In genomic region chr14:54260196-54260595, GRCm38 (mm10) we compare ENCODE assay signal across 8 mouse cellular contexts. TPM values are rescaled to one million over a fixed set of nuclear protein-coding genes. Genes with fewer than 3 reads are reported as not detected.
A peak's percentile ranks its signal among the peaks of the same experiment; 100 is the strongest.
DNase-seq lines count a peak whose midpoint lies in the region; ATAC-seq and TF ChIP-seq lines count a peak whose summit lies in the region.

No protein-coding gene starts in this region.

- peaks cover 5% of the 10 kb centered on the region; the same call in 1 of the 2 replicates for H3K36me3 ChIP-seq in lung, embryonic 14.5 days (ENCODE audit: insufficient read depth)
- peaks cover 17% of the 10 kb centered on the region; the same call in 1 of the 2 replicates for H3K36me3 ChIP-seq in embryonic facial prominence, embryonic 14.5 days (ENCODE audit: control insufficient read depth, insufficient read depth, low read length)
- 0 out of 2 replicates have a peak, but pooled peaks cover 3% of the 10 kb centered on the region for H3K36me3 ChIP-seq in intestine, embryonic 16.5 days (ENCODE audit: control insufficient read depth, insufficient read depth, low read length)
- H3K36me3 ChIP-seq in neural tube, embryonic 15.5 days: peaks cover 16% of the 10 kb centered on the region

- ATAC-seq in lung, embryonic 14.5 days (ENCODE audit: insufficient read depth): no peak
- no peak for ATAC-seq in embryonic facial prominence, embryonic 14.5 days (ENCODE audit: low read depth)
- ATAC-seq in intestine, embryonic 16.5 days: no peak
- no peak for ATAC-seq in neural tube, embryonic 15.5 days (ENCODE audit: low FRiP score)

- no peak for TF ChIP-seq CTCF in lung, embryonic 14.5 days (IDR thresholded peaks at IDR 0.05; ENCODE audit: low read depth)

- no peak overlapping the region for H3K27ac ChIP-seq in lung, embryonic 14.5 days (ENCODE audit: low read depth)
- H3K27ac ChIP-seq in embryonic facial prominence, embryonic 14.5 days (replicated peaks; ENCODE audit: low read depth, low read length): no peak overlapping the region
- no peak overlapping the region for H3K27ac ChIP-seq in intestine, embryonic 16.5 days (ENCODE audit: low read length)
- no peak overlapping the region for H3K27ac ChIP-seq in neural tube, embryonic 15.5 days (replicated peaks)

- H3K9ac ChIP-seq in lung, embryonic 14.5 days: no peak overlapping the region
- peak overlapping the region; percentile 71; the same call in 1 of the 2 replicates for H3K9ac ChIP-seq in embryonic facial prominence, embryonic 14.5 days (ENCODE audit: low read depth, low read length)
- H3K9ac ChIP-seq in intestine, embryonic 16.5 days (ENCODE audit: low read depth, low read length): no peak overlapping the region
- no peak overlapping the region for H3K9ac ChIP-seq in neural tube, embryonic 15.5 days (replicated peaks)

- no peaks in the 10 kb centered on the region for H3K4me1 ChIP-seq in lung, embryonic 14.5 days (ENCODE audit: insufficient read depth)
- peaks cover 9% of the 10 kb centered on the region for H3K4me1 ChIP-seq in embryonic facial prominence, embryonic 14.5 days (ENCODE audit: control insufficient read depth, insufficient read depth, low read length)
- H3K4me1 ChIP-seq in intestine, embryonic 16.5 days (ENCODE audit: control insufficient read depth, insufficient read depth, low read length): peaks cover 17% of the 10 kb centered on the region
- H3K4me1 ChIP-seq in neural tube, embryonic 15.5 days: peaks cover 20% of the 10 kb centered on the region

- H3K9me3 ChIP-seq in lung, embryonic 14.5 days (ENCODE audit: low read depth, low read length): no peaks in the 10 kb centered on the region
- no peaks in the 10 kb centered on the region for H3K9me3 ChIP-seq in embryonic facial prominence, embryonic 14.5 days (ENCODE audit: control insufficient read depth, low read length)
- no peaks in the 10 kb centered on the region for H3K9me3 ChIP-seq in intestine, embryonic 16.5 days (ENCODE audit: control insufficient read depth, low read length)
- no peaks in the 10 kb centered on the region for H3K9me3 ChIP-seq in neural tube, embryonic 15.5 days (replicated peaks)

- DNase-seq in lung, embryonic 14.5 days: no peak
- no peak for DNase-seq in lung, adult 18-20 months
- no peak for DNase-seq in embryonic facial prominence, embryonic 14.5 days (ENCODE audit: low spot score)
- no peak for DNase-seq in c-Kit-positive CD71-positive TER-119-positive erythroid progenitor cells, embryonic 14.5 days (ENCODE audit: low spot score)
- DNase-seq in B cell, adult 2 months: no peak
- DNase-seq in left cerebral cortex, adult 11 months (ENCODE audit: low spot score): no peak

- H3K4me2 ChIP-seq in lung, embryonic 14.5 days: peak overlapping the region; percentile 70
- H3K4me2 ChIP-seq in embryonic facial prominence, embryonic 14.5 days (ENCODE audit: low read depth, low read length): peak overlapping the region; percentile 71
- H3K4me2 ChIP-seq in intestine, embryonic 16.5 days (ENCODE audit: low read depth, low read length): peak overlapping the region; percentile 84
- H3K4me2 ChIP-seq in neural tube, embryonic 15.5 days: peak overlapping the region; percentile 85

- peak overlapping the region; percentile 52 for H3K4me3 ChIP-seq in lung, embryonic 14.5 days (ENCODE audit: low read depth, low read length)
- H3K4me3 ChIP-seq in embryonic facial prominence, embryonic 14.5 days (ENCODE audit: low read depth, low read length): peak overlapping the region; percentile 64
- H3K4me3 ChIP-seq in intestine, embryonic 16.5 days (ENCODE audit: low read length): 0 out of 2 replicates have a peak overlapping the region, but pooled peaks have one; percentile 72
- peak overlapping the region; percentile 62 for H3K4me3 ChIP-seq in neural tube, embryonic 15.5 days (replicated peaks)

- 66% methylated on average over 2 of the region's 2 CpGs for WGBS in lung, embryonic 14.5 days
- WGBS in embryonic facial prominence, embryonic 14.5 days: 63% methylated on average over 2 of the region's 2 CpGs
- WGBS in intestine, embryonic 16.5 days: 66% methylated on average over 2 of the region's 2 CpGs
- 63% methylated on average over 2 of the region's 2 CpGs for WGBS in neural tube, embryonic 15.5 days

- H3K27me3 ChIP-seq in lung, embryonic 14.5 days (ENCODE audit: insufficient read depth, low read length): no peaks in the 10 kb centered on the region
- H3K27me3 ChIP-seq in embryonic facial prominence, embryonic 14.5 days (replicated peaks; ENCODE audit: control insufficient read depth, insufficient read depth, low read length): no peaks in the 10 kb centered on the region
- no peaks in the 10 kb centered on the region for H3K27me3 ChIP-seq in intestine, embryonic 16.5 days (replicated peaks; ENCODE audit: control insufficient read depth, insufficient read depth, low read length)
- no peaks in the 10 kb centered on the region for H3K27me3 ChIP-seq in neural tube, embryonic 15.5 days (replicated peaks)

RNA-seq across cellular contexts. Expression of gene Abhd4, which starts 6.2 kb away (rescaled TPM):
- 42.1 and 49.1 TPM in 2 replicates for polyA plus RNA-seq in lung, embryonic 14.5 days (2014; fragmentation: Nextera tagmentation; extraction: Ambion mirVana)
- 59.0 and 63.5 TPM in 2 replicates for polyA plus RNA-seq in embryonic facial prominence, embryonic 14.5 days (2014; fragmentation: Nextera tagmentation; extraction: Ambion mirVana)
- polyA plus RNA-seq in intestine, embryonic 16.5 days (2015; fragmentation: Nextera tagmentation; extraction: Ambion mirVana): 47.4 and 47.8 TPM in 2 replicates
- 54.0 and 58.6 TPM in 2 replicates for polyA plus RNA-seq in neural tube, embryonic 15.5 days (2015; fragmentation: Nextera tagmentation; extraction: Ambion mirVana)

RNA-seq across cellular contexts. Expression of gene Dad1, which starts 6.3 kb away (rescaled TPM):
- polyA plus RNA-seq in lung, embryonic 14.5 days (2014; fragmentation: Nextera tagmentation; extraction: Ambion mirVana): 382 and 393 TPM in 2 replicates
- polyA plus RNA-seq in embryonic facial prominence, embryonic 14.5 days (2014; fragmentation: Nextera tagmentation; extraction: Ambion mirVana): 400 and 436 TPM in 2 replicates
- polyA plus RNA-seq in intestine, embryonic 16.5 days (2015; fragmentation: Nextera tagmentation; extraction: Ambion mirVana): 489 and 514 TPM in 2 replicates
- 414 and 416 TPM in 2 replicates for polyA plus RNA-seq in neural tube, embryonic 15.5 days (2015; fragmentation: Nextera tagmentation; extraction: Ambion mirVana)

RNA-seq across cellular contexts. Expression of gene Olfr49, which starts 24.5 kb away (rescaled TPM):
- polyA plus RNA-seq in lung, embryonic 14.5 days (2014; fragmentation: Nextera tagmentation; extraction: Ambion mirVana): not detected in 2 replicates
- 0.04 TPM in 1 of 2 replicates, not detected in the other for polyA plus RNA-seq in embryonic facial prominence, embryonic 14.5 days (2014; fragmentation: Nextera tagmentation; extraction: Ambion mirVana)
- not detected in 2 replicates for polyA plus RNA-seq in intestine, embryonic 16.5 days (2015; fragmentation: Nextera tagmentation; extraction: Ambion mirVana)
- not detected in 2 replicates for polyA plus RNA-seq in neural tube, embryonic 15.5 days (2015; fragmentation: Nextera tagmentation; extraction: Ambion mirVana)
